Mouse (Mus musculus) adrenal gland (tissue): ENCODE measurements around the gene Efna5.

ENCODE experiments used
- intact Hi-C: fragments of 180-260 bp; cut with DNase I; formaldehyde crosslinking; loops from one replicate; pipeline ENCODE4 v1.15.1; 2025

The Efna5 gene

GRCm38 (mm10) chr17:62789291-62790290 is 91.5 kb downstream of the Efna5 start:
- intact Hi-C loops = no loop called here

- intact Hi-C loops = no loop called here
These were observed 92.3 kb downstream of the Efna5 start for GRCm38 (mm10) chr17:62788783-62789182.

DNA sequence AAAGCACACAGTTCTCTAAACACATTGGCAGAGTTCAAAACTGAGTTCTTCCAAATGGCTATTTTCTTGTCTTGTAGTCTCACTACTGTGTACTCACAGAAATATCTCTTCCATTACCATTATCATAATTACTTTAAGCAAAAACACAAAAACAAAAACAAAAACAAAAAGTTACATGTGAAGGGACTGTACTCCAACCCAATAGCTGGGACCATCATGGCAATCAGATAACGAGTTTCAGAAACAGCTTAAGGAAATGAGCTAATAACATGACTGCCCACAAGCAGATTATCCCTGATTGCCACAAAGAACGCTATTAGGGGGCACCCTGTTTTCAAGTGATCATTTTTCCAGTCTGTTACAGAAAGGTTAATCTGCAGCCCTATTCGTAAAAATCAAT is 93.3 kb downstream of the Efna5 start:
- intact Hi-C loops = no loop called here

- intact Hi-C loops = no loop called here
These were observed 94.6 kb downstream of the Efna5 start for GRCm38 (mm10) chr17:62786602-62786907.

DNA sequence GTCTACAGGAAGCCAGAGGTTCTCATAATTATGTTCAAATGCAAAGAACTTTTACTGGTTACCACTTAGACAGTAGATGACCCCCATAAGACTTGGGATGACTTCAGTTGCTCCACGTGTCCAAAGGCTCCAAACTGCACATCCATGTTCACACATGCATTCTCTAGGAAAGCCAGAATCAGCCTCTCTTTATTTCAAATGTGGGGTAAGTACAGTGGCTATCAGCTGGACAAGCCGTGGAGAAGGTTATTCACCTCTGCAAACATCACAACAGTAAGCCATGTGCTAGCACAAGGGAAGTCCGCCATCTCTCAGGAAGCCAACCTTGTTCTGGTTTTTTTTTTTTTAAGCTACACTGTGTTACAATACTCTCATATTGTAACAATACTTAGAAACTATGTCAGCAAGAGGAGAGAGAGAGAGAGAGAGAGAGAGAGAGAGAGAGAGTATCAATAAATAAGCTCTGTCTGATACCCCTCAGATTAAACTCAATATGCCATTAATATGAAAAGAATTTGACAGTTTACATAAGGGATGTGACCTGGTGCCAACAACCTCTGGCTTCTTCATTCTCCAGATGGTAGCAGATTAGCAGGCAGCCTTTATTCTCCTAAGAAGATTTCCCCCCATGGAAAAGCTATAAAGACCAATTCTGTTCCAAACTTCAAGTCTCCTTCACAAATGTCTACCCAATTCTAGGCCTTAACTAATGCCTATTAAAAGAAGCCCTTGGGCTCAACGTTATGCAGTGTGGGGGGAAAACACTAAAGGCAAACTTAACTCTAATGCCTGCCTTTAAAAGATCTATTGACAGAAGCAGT is 95.1 kb downstream of the Efna5 start:
- intact Hi-C loops = no loop called here

- intact Hi-C loops = no loop called here
These were observed 96.6 kb downstream of the Efna5 start for GRCm38 (mm10) chr17:62784274-62785171.

GRCm38 (mm10) chr17:62783524-62784273 is 97.4 kb downstream of the Efna5 start:
- intact Hi-C loops = no loop called here

DNA sequence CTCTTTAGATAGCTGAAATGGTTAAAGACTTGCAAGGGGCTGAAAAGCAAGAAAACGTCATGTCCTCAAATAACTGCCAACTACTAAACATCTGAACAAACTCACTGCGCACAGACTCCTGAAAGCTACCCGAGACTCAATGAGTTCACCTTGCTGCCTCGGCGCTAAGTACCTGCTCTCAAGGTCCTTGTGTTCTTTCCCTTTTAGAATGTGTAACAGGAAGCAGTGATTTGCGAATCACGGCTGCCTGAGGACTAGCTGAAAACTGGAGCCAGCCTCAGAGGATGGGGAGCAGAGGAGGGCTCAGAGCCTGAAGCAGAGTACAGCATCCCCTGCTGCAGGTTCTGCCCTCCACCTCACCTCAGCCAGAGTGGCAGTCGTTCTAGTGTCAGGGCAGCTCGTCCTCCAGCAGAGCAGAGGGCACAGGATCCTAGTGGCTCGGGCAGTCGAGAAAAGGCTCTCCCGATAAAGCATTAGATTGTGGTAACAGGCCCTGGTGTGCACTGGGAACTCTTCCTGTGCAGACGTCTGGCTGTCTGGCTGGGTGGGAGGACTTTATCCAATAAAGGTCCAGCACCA is 98.2 kb downstream of the Efna5 start:
- intact Hi-C loops = no loop called here

GRCm38 (mm10) chr17:62781120-62781519 is 100.0 kb downstream of the Efna5 start:
- intact Hi-C loops = no loop called here

- intact Hi-C loops = no loop called here
These were observed 103.1 kb downstream of the Efna5 start for GRCm38 (mm10) chr17:62777858-62778564.

DNA sequence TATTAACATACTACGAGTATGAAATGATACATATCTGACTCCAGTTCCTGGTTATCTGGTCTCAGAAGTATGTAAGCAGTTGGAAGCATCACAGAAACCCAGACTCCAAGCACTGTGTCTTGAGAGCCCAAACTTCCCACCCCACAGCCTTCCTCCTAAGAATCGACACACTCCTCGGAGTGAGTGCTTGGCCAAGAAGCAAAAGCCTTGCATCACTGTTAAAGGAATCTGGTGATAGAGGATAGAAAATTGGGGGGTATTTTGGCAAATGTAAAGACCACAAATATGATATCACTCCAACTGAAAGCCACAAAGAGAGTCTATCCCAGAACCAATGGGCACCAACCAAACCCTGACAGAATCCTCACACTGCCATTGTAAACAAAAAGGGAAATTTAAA is 104.4 kb downstream of the Efna5 start:
- intact Hi-C loops = no loop called here

DNA sequence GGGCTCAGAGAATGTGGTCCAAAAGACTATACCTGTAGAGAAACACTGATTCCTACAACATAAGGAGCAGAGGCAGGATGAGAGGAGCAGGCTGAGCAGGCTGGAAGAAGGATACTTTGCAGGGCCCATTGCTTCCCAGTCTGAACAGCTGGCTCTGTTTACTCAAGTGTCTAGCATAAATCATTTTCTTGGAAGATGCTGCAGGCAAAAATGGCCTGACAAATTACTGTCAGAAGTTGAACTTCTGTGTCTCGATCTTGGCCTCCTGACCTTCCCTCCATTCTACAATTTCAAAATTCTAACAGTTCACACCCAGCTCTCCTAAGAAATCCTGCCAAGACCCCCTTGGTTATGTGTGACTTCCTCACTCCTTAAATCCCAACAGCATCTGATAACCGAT is 105.1 kb downstream of the Efna5 start:
- intact Hi-C loops = no loop called here

DNA sequence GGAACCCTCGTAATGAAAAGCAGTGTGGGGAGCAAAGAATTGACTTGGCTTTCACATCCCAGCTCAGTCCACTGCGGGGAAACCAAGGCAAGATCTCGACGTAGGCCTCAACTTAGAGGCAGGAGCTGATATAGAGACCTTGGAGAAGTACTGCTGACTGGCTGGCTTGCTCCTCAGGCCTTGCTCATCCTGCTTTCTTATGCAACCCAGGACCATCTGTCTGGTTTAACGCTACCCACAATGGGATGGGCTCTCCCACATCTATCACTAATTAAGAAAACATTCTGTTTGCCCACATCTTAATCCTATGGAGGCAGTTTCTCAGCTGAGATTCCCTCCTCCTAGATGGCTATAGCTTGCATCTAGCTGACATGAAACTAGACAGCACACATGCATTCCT is 105.7 kb downstream of the Efna5 start:
- intact Hi-C loops = no loop called here

- intact Hi-C loops = no loop called here
These were observed 106.4 kb downstream of the Efna5 start for GRCm38 (mm10) chr17:62774749-62775148.

DNA sequence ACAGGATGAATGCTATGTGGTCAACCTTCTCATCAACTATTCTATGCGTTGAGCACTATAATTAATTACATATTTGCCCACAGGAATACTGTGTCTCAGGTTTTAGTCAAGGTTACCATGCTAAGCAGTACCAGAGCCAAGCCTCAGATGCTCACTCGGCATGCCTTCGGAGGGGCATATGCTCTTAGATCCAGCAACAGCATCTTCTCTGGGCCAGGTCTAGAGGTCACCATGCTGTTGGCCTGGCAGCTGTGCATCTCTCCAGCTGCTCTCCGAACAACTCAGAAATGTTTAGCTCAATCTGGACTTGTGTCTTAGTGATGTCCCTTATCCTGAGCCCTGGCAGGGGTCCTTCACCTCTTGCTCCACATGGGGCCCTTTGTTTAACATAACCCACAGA is 114.4 kb downstream of the Efna5 start:
- intact Hi-C loops = no loop called here

DNA sequence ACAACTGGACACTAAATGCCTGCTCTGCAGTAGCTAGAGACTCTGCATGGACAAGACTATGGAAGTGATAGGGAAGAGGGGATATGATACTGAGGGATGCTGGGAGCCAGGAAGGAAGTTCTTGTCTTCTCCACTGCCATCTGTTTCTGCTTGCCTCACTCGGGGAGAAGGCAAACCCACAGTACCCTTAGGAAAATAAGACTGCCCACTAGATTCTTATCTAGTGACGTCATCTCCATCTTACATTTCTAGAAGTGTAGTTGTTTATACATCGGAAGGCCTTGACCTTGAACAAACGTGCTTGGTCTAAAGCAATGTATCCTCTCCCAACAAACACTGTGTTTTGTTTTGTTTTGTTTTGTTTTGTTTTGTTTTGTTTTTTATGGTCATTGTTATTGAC is 116.0 kb downstream of the Efna5 start:
- intact Hi-C loops = no loop called here

DNA sequence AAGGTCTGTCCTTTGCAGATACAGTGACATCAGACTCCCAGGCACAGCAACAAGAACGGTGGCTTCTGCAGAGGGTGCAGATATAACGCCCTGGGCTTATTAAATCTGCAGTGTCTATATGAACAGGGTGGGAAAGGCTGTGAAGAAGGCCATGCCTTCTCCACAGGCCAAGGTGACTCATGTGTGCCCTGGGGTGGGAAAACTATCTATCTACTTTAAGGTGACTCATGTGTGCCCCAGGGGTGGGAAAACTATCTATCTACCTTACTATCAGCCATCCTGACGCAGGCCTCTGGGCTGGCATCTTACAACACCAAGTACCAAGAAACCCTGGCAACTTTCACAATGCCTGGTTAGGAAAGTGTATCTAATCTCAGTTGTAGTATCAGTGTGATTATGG is 124.2 kb downstream of the Efna5 start:
- intact Hi-C loops = no loop called here

DNA sequence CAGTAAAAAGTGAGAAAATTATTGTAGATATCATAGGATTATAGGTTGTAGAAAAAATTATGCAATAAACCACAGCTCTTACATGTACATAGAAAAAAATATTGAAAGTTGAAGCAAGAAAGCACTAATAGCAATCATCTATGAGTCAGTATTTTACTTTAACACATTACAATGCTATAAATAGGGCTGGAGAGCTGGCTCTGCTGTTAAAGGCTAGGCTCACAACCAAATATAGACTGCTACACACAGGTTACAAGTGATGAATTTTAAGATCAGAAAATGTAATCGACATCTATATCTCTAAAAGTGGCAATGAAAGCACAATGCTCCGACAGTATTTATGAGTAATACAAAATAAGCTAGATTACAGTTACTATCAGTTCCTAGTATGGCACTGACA is 125.5 kb downstream of the Efna5 start:
- intact Hi-C loops = no loop called here

DNA sequence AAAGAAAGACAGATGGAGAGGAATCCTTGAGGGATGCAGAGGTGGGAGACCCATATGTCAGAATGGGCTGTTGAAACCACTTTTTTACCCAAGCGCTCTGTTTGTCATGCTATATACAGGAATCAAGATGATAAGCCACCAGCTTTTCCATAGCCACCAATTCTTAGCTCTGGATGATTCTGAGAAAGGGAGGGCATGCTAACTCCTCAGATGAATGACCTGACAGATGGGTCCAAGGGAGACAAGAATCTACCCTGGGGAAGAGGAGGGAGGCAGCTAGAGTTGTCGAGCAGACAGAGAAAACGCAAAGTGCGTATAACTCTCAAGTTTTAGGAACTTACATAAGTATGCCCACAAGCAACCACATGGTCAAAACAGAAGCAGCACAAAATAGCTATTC is 126.5 kb downstream of the Efna5 start:
- intact Hi-C loops = no loop called here
